Mouse (Mus musculus): ENCODE measurements around the gene C530008M17Rik. TPM values are rescaled to one million over a fixed set of nuclear protein-coding genes. Genes with fewer than 3 reads are reported as not detected.
A peak's percentile ranks its signal among the peaks of the same experiment; 100 is the strongest.

The C530008M17Rik gene
- total and polyA plus RNA-seq, 2 experiments from 2014 or later: 59.3 to 68.7 TPM

DNA sequence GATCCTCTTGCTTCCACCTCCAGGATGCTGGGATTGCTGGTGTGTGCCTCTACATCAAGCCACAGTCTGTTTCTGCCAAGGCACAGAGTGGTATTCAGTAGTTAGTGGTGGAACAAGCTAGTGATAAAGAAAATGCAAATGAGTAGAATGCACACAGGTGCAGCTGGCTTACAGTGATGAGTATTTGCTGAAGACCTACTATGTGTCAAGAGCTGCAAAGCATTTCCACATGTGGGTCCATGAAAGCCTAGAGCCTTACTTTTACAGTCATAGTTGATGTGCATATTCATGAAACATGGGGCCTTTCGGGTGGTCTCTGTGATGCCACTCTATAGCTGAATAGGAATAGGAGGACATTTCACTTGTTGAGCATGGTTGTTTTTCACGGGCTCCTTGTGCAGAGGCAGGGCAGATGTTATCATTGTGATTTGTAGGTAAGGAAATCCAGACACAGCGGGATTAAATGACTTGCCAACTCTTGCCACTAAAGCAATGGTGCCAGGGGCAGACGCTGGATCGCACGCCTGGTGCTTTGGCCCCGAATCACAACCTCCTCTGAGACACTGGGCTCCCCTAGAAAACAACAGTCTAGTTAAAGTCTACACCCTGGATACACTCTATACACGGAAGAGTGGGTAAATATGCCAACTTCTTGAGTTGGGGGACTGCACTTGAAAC, 3.8 kb downstream of the C530008M17Rik start:
- no peak overlapping the region for H3K27ac ChIP-seq (ENCODE audit: low read depth, low read length)
- 0 out of 2 replicates have a peak, but pooled peaks cover 4% of the 10 kb centered on the region for H3K4me1 ChIP-seq (ENCODE audit: insufficient read depth, low read length)
- DNase-seq (ENCODE audit: low spot score) (no peak), ATAC-seq (ENCODE audit: low FRiP score) (no peak)
- no peaks in the 10 kb centered on the region for H3K36me3 ChIP-seq (ENCODE audit: insufficient read depth, low read length)
- H3K27me3 ChIP-seq (ENCODE audit: insufficient read depth, low read length): no peaks in the 10 kb centered on the region
- peak overlapping the region; percentile 82 for H3K4me2 ChIP-seq (ENCODE audit: low read depth, low read length, poor library complexity, severe bottlenecking)
- TF ChIP-seq CTCF (IDR thresholded peaks at IDR 0.05): no peak
- 69% methylated on average over 8 of the region's 8 CpGs for WGBS
- H3K4me3 ChIP-seq (ENCODE audit: low read depth, low read length): peak overlapping the region; percentile 93; the same call in 1 of the 2 replicates
- no peak overlapping the region for H3K9ac ChIP-seq (replicated peaks; ENCODE audit: low read length, poor library complexity, severe bottlenecking)
- no peaks in the 10 kb centered on the region for H3K9me3 ChIP-seq (ENCODE audit: low read length)

DNA sequence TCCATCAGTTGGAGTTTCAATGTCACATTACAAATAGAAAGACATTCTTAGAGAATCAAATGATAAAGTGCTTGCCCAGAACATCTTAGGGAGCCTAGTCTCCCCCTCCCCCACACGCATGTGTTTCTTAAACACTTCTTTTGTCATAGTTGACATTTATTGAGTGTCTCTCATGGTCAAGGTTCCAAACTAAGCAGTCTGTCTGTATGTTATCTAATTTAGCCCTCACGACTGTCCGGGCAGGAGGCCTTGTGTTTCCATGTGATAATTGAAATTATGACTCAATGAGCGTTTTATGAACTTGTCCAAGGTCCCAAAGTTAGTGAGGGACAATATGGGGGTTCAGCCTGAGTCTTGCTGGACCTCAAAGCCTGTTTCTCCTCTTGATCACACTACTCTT, 5.0 kb downstream of the C530008M17Rik start:
- Histone ChIP-seq H3K4me1 (ENCODE audit: insufficient read depth, low read length) (0 out of 2 replicates have a peak, but pooled peaks cover 7% of the 10 kb centered on the region), H3K27me3 (ENCODE audit: insufficient read depth, low read length) (no peaks in the 10 kb centered on the region), H3K4me3 (ENCODE audit: low read depth, low read length) (no peak overlapping the region), H3K9ac (replicated peaks; ENCODE audit: low read length, poor library complexity, severe bottlenecking) (no peak overlapping the region), H3K27ac (ENCODE audit: low read depth, low read length) (no peak overlapping the region), H3K36me3 (ENCODE audit: insufficient read depth, low read length) (no peaks in the 10 kb centered on the region), H3K4me2 (ENCODE audit: low read depth, low read length, poor library complexity, severe bottlenecking) (no peak overlapping the region), H3K9me3 (ENCODE audit: low read length) (no peaks in the 10 kb centered on the region)
- no peak for ATAC-seq (ENCODE audit: low FRiP score)
- 90% methylated on average over 4 of the region's 4 CpGs for WGBS
- DNase-seq (ENCODE audit: low spot score): no peak
- no peak for TF ChIP-seq CTCF (IDR thresholded peaks at IDR 0.05)

DNA sequence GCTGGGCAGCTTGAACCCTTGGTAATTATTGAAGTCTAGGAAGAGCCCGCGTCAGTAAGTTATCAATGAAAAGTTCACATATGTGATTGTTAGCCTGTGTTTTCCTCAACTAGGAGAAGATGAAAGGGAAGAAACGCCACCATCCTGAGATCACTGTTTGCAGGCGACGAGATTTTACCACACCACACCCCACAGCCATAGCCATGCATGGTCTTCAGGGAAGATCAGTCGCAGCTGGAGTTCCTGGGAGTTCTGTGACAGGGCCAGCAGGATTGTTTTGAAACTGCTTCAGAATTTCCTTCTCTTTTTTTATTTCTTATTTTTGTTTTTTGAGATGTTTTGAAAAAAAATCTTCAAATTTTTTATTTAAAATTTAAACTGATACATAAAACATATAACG, 8.6 kb downstream of the C530008M17Rik start:
- no peak for ATAC-seq (ENCODE audit: low FRiP score)
- no peak for TF ChIP-seq CTCF (IDR thresholded peaks at IDR 0.05)
- Histone ChIP-seq H3K9ac (replicated peaks; ENCODE audit: low read length, poor library complexity, severe bottlenecking) (no peak overlapping the region), H3K9me3 (ENCODE audit: low read length) (no peaks in the 10 kb centered on the region), H3K27ac (ENCODE audit: low read depth, low read length) (no peak overlapping the region), H3K4me3 (ENCODE audit: low read depth, low read length) (no peak overlapping the region), H3K36me3 (ENCODE audit: insufficient read depth, low read length) (0 out of 2 replicates have a peak, but pooled peaks cover 2% of the 10 kb centered on the region), H3K4me1 (ENCODE audit: insufficient read depth, low read length) (0 out of 2 replicates have a peak, but pooled peaks cover 4% of the 10 kb centered on the region), H3K27me3 (ENCODE audit: insufficient read depth, low read length) (no peaks in the 10 kb centered on the region), H3K4me2 (ENCODE audit: low read depth, low read length, poor library complexity, severe bottlenecking) (no peak overlapping the region)
- no peak for DNase-seq (ENCODE audit: low spot score)
- WGBS: 64% methylated on average over 7 of the region's 7 CpGs

DNA sequence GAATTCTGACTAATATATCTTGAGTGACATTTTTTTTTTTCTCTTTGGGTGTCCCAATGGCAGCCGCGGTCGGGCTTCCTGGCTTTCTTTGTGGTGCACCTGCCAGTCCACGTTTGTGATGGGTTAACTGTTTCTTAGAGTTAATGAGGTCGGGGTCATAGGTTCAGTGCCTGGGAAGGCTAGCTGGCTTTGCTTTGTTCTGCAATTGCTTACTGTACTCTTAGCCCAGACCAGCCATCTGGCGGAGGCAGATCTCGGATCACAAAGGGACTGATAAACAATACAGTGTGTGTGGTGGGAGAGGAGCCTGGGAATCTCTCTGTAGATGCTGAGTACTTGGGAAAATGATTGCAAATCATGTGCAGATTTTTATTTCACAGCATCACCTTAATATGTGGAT, 9.1 kb downstream of the C530008M17Rik start:
- no peak overlapping the region for H3K4me2 ChIP-seq (ENCODE audit: low read depth, low read length, poor library complexity, severe bottlenecking)
- H3K4me3 ChIP-seq (ENCODE audit: low read depth, low read length): no peak overlapping the region
- H3K36me3 ChIP-seq (ENCODE audit: insufficient read depth, low read length): 0 out of 2 replicates have a peak, but pooled peaks cover 2% of the 10 kb centered on the region
- H3K27me3 ChIP-seq (ENCODE audit: insufficient read depth, low read length): no peaks in the 10 kb centered on the region
- H3K4me1 ChIP-seq (ENCODE audit: insufficient read depth, low read length): 0 out of 2 replicates have a peak, but pooled peaks cover 3% of the 10 kb centered on the region
- DNase-seq (ENCODE audit: low spot score) (peak; percentile 57), ATAC-seq (ENCODE audit: low FRiP score) (no peak)
- no peak for TF ChIP-seq CTCF (IDR thresholded peaks at IDR 0.05)
- H3K9ac ChIP-seq (replicated peaks; ENCODE audit: low read length, poor library complexity, severe bottlenecking): no peak overlapping the region
- H3K27ac ChIP-seq (ENCODE audit: low read depth, low read length): no peak overlapping the region
- no peaks in the 10 kb centered on the region for H3K9me3 ChIP-seq (ENCODE audit: low read length)
- WGBS: 8% methylated on average over 7 of the region's 7 CpGs

DNA sequence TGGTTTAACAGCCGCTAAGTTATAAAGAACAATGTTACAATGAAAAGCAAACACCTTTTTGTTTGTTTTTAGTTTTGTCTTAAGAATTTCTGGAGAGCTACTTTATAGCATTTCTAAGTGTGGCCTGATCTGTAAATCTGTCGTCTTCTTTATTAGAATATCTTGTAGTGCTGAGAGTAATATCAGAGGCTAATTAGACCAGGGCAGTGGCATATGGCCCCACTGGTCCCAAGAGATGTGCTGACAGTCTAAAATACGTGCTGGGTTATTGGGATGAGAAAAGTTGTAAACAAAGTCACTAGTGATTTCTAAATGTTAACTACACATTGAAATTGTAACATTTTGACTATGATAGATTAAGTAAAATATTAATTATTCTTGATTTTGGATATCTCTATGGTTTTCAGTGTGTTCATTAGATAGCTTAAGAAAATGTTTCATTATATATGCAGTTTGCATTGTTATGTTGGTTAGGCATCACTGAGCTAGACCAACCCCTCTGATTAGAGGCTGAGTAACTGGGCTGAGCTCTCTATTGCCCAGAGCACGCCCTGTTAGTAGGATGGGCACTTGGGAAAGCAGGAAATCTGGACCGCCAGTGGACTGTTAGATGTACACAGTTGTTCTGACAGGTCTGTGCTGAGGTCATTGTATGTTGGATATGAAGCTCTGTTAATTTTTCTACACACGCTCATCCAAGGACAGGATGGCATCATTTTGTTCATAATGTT, 9.9 kb downstream of the C530008M17Rik start:
- 0 out of 2 replicates have a peak, but pooled peaks cover 2% of the 10 kb centered on the region for H3K36me3 ChIP-seq (ENCODE audit: insufficient read depth, low read length)
- ATAC-seq (ENCODE audit: low FRiP score) (no peak), DNase-seq (ENCODE audit: low spot score) (no peak)
- no peak overlapping the region for H3K9ac ChIP-seq (replicated peaks; ENCODE audit: low read length, poor library complexity, severe bottlenecking)
- TF ChIP-seq CTCF (IDR thresholded peaks at IDR 0.05): no peak
- H3K9me3 ChIP-seq (ENCODE audit: low read length): no peaks in the 10 kb centered on the region
- H3K27ac ChIP-seq (ENCODE audit: low read depth, low read length): no peak overlapping the region
- no peak overlapping the region for H3K4me2 ChIP-seq (ENCODE audit: low read depth, low read length, poor library complexity, severe bottlenecking)
- 0 out of 2 replicates have a peak, but pooled peaks cover 3% of the 10 kb centered on the region for H3K4me1 ChIP-seq (ENCODE audit: insufficient read depth, low read length)
- H3K27me3 ChIP-seq (ENCODE audit: insufficient read depth, low read length): no peaks in the 10 kb centered on the region
- no peak overlapping the region for H3K4me3 ChIP-seq (ENCODE audit: low read depth, low read length)
- 59% methylated on average over 6 of the region's 6 CpGs for WGBS

DNA sequence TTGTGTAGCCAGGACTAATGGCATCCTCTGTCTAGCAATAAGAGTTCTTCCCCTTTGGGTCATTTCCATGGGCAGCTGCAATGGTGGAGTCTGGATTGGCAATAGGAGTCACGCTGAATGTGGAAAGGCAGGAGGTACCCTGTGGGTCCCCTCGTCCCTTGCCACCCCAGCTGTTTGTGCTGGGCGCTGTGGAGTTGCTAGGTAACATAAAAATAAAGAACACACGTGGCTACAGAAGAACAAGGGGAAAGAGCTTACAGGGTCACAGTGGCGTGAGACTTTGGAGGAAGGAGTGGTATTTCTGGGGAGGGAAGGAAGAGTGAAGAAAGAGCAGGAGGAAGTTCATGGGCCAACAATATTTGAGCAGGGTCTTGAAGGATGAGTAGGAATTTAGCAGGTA, 11.8 kb downstream of the C530008M17Rik start:
- no peak for DNase-seq (ENCODE audit: low spot score)
- H3K9ac ChIP-seq (replicated peaks; ENCODE audit: low read length, poor library complexity, severe bottlenecking): no peak overlapping the region
- WGBS: 49% methylated on average over 5 of the region's 5 CpGs
- no peak overlapping the region for H3K4me3 ChIP-seq (ENCODE audit: low read depth, low read length)
- 0 out of 2 replicates have a peak, but pooled peaks cover 3% of the 10 kb centered on the region for H3K4me1 ChIP-seq (ENCODE audit: insufficient read depth, low read length)
- no peak for TF ChIP-seq CTCF (IDR thresholded peaks at IDR 0.05)
- no peak overlapping the region; the same call in 1 of the 2 replicates for H3K27ac ChIP-seq (ENCODE audit: low read depth, low read length)
- no peak overlapping the region for H3K4me2 ChIP-seq (ENCODE audit: low read depth, low read length, poor library complexity, severe bottlenecking)
- 0 out of 2 replicates have a peak, but pooled peaks cover 2% of the 10 kb centered on the region for H3K36me3 ChIP-seq (ENCODE audit: insufficient read depth, low read length)
- H3K27me3 ChIP-seq (ENCODE audit: insufficient read depth, low read length): no peaks in the 10 kb centered on the region
- ATAC-seq (ENCODE audit: low FRiP score): no peak
- H3K9me3 ChIP-seq (ENCODE audit: low read length): no peaks in the 10 kb centered on the region
